Mouse (Mus musculus) neutrophil, adult 59 days (primary cell): ENCODE data around the gene Adamts15. TPM values are rescaled to one million over a fixed set of nuclear protein-coding genes. Genes with fewer than 3 reads are reported as not detected.

ENCODE experiments used
- total RNA-seq, 2 experiments: library from RNA; stranded (reverse); gene quantifications; 1 replicate in 1 of 2; 2 replicates in 1 of 2; pipeline ENCODE4 v1.2.4; 2023

Gene Adamts15
- total RNA-seq = not detected

DNA sequence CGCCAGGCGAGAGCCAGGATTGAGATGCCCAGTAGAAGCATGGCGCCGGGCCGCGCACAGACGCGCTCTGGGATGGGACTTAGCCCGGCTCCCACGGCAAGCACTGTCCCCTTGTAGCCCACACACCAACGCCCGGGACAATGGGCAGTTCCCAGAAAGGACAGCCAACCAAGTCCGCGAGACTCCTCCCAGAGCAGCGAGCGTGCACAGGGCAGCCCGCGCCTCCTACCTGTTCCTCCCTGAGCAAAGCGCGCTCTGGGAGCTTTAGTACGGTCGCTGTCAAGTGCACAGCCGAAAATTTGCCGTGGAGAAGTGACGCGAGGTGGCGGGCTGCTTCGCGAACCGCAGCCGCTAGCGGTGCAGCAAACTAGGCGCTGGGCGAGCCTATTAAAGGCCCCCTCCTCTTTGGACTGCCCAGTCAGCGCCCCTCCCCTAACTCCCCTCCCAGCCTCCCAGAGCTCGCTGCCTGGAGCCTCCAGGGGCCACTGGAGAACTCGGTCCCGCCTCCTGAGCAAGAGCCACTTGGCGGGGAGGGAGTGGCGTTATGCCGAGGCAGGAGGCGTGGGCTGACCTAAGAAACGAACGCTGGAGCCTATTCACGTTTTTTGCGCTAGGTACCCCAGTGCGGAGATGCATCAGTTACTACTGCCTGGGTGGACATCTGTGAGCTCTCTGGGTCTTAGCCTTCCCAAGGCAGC lies at the start of gene Adamts15:
Adamts15 (minus strand) TSS at position 256 of the 698 bp plus-strand sequence.

DNA sequence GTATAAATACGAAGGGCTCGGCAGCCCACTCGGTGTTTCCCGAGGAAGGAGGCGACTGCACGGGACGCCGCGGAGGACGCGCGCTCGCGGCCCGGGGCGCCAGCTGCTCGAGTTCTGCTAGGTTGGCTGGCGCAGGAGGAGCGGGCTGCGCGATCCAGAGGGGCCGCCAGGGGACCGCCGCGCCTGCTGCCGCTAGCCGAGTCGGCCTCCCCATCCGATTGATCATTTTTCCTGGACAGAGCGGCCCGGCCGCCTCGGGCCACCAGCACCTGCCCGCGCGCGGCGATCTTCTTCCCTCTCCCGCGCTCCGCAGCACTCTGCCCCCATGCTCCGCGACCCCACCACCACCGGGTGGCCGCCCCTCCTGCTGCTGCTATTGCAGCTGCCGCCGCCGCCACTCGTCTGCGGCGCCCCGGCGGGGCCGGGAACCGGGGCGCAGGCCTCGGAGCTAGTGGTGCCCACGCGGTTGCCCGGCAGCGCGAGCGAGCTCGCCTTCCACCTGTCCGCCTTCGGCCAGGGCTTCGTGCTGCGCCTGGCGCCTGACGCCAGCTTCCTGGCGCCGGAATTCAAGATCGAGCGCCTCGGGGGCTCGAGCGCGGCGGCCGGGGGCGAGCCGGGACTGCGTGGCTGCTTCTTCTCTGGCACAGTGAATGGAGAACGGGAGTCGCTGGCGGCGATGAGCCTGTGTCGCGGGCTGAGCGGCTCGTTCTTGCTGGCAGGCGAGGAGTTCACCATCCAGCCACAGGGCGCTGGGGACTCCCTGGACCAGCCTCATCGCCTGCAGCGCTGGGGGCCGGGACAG lies 20.5 kb upstream of the Adamts15 start, which contains the start of gene Adamts8:
Adamts8 (plus strand) TSS at position 51 of the 802 bp plus-strand sequence.

Other genes with a start within 250 kb of the Adamts15 start
- gene Adamts8, start 20.1 kb upstream of the Adamts15 start, total RNA-seq = not detected
- 10 to 100 TPM; 27.3 to 29.2 TPM for gene Zbtb44, start 108.2 kb upstream of the Adamts15 start, total RNA-seq
- gene St14, start 209.4 kb upstream of the Adamts15 start, total RNA-seq = 1 to 10 TPM; 2.1 to 2.7 TPM